Mouse (Mus musculus): ENCODE measurements around the gene Ss18l1. TPM values are rescaled to one million over a fixed set of nuclear protein-coding genes. Genes with fewer than 3 reads are reported as not detected.

Ss18l1 gene
- total and polyA plus RNA-seq, 3 experiments, result 2.0 to 3.0 (median 2.1) TPM

GRCm38 (mm10) chr2:180085926-180086636 lies 43.8 kb downstream of the Ss18l1 start:
- no peak overlapping the region for H3K27ac ChIP-seq (ENCODE audit: insufficient read depth, low read depth)
- peaks cover 4% of the 10 kb centered on the region for H3K9me3 ChIP-seq (replicated peaks; ENCODE audit: low read length)
- in situ Hi-C loops (cut with MboI; ENCODE audit: low pct_ligation_motif_present, low pct_unique_long_range_greater_than_20kb, low sequenced_read_pairs), result no loop called here
- no peak overlapping the region for H3K9ac ChIP-seq (ENCODE audit: insufficient read depth, low read depth)
- no peak overlapping the region for H3K4me3 ChIP-seq (replicated peaks in 1 of 3; ENCODE audit: low read depth in 2 of 3, low read length in 2 of 3, poor library complexity in 1 of 3)
- peaks cover 42 to 59% of the 10 kb centered on the region in 2 experiments for H3K36me3 ChIP-seq (replicated peaks in 1 of 2; ENCODE audit: control insufficient read depth in 1 of 2, insufficient read depth in 1 of 2, low read length in 1 of 2)
- H3K4me2 ChIP-seq (ENCODE audit: insufficient read depth, low read depth, poor library complexity, severe bottlenecking), result no peak overlapping the region
- peaks cover 5 to 40% of the 10 kb centered on the region in 2 experiments for H3K4me1 ChIP-seq (ENCODE audit: control insufficient read depth in 1 of 2, insufficient read depth in 2 of 2)
- H3K27me3 ChIP-seq (replicated peaks), result peaks cover 8% of the 10 kb centered on the region
- no peaks in the 10 kb centered on the region for H3K79me2 ChIP-seq (replicated peaks; ENCODE audit: control insufficient read depth, extremely low read depth, insufficient read depth, poor library complexity, severe bottlenecking)
- no peak for DNase-seq (ENCODE audit: extremely low read depth)
- dilution Hi-C loops (cut with MboI; ENCODE audit: extremely low pct_ligation_motif_present, extremely low pct_unique_long_range_greater_than_20kb, low sequenced_read_pairs), result no loop called here
- TF ChIP-seq GABPA (IDR thresholded peaks at IDR 0.05; ENCODE audit: insufficient replicate concordance, low read depth, low read length), result no peak
- TF ChIP-seq ZKSCAN1 (IDR thresholded peaks at IDR 0.05; ENCODE audit: borderline replicate concordance, low read depth, low read length), result no peak
- no peak for TF ChIP-seq ZMIZ1 (IDR thresholded peaks at IDR 0.05; ENCODE audit: low read depth, low read length)
- no peak for TF ChIP-seq ETS1 (conservative IDR thresholded peaks at IDR 0.05; ENCODE audit: low read depth, low read length)
- no peak for TF ChIP-seq SMC3 (IDR thresholded peaks at IDR 0.05; ENCODE audit: low read depth, low read length)
- no peak for TF ChIP-seq ZC3H11A (IDR thresholded peaks at IDR 0.05; ENCODE audit: low read depth, low read length)
- no peak for TF ChIP-seq E2F4 (IDR thresholded peaks at IDR 0.05; ENCODE audit: insufficient replicate concordance, low read depth, low read length)
- TF ChIP-seq EP300 (IDR thresholded peaks at IDR 0.05; ENCODE audit: low read length), result no peak
- TF ChIP-seq MYC (IDR thresholded peaks at IDR 0.05; ENCODE audit: low read depth, low read length), result no peak

GRCm38 (mm10) chr2:180086637-180087027 lies 44.3 kb downstream of the Ss18l1 start:
- in situ Hi-C loops (cut with MboI; ENCODE audit: low pct_ligation_motif_present, low pct_unique_long_range_greater_than_20kb, low sequenced_read_pairs) (no loop called here), dilution Hi-C loops (cut with MboI; ENCODE audit: extremely low pct_ligation_motif_present, extremely low pct_unique_long_range_greater_than_20kb, low sequenced_read_pairs) (no loop called here)
- TF ChIP-seq USF2 (conservative IDR thresholded peaks at IDR 0.05; ENCODE audit: low read depth, low read length) (no peak), POLR2A (IDR thresholded peaks at IDR 0.05; ENCODE audit: low read depth, low read length) (no peak), MXI1 (IDR thresholded peaks at IDR 0.05; ENCODE audit: low read depth, low read length) (no peak), MAX (IDR thresholded peaks at IDR 0.05; ENCODE audit: low read length) (no peak), ZC3H11A (IDR thresholded peaks at IDR 0.05; ENCODE audit: low read depth, low read length) (no peak), ZKSCAN1 (IDR thresholded peaks at IDR 0.05; ENCODE audit: borderline replicate concordance, low read depth, low read length) (no peak), MEF2A (IDR thresholded peaks at IDR 0.05; ENCODE audit: borderline replicate concordance, low read depth, low read length) (no peak)
- H3K4me1 ChIP-seq (ENCODE audit: control insufficient read depth in 1 of 2, insufficient read depth in 2 of 2), result peaks cover 5 to 34% of the 10 kb centered on the region in 2 experiments
- no peak for DNase-seq (ENCODE audit: extremely low read depth)
- H3K9me3 ChIP-seq (replicated peaks; ENCODE audit: low read length), result peaks cover 4% of the 10 kb centered on the region
- peaks cover 39 to 53% of the 10 kb centered on the region in 2 experiments for H3K36me3 ChIP-seq (replicated peaks in 1 of 2; ENCODE audit: control insufficient read depth in 1 of 2, insufficient read depth in 1 of 2, low read length in 1 of 2)
- no peak overlapping the region for H3K4me2 ChIP-seq (ENCODE audit: insufficient read depth, low read depth, poor library complexity, severe bottlenecking)
- no peak overlapping the region for H3K9ac ChIP-seq (ENCODE audit: insufficient read depth, low read depth)
- H3K4me3 ChIP-seq (replicated peaks in 1 of 3; ENCODE audit: low read depth in 2 of 3, low read length in 2 of 3, poor library complexity in 1 of 3), result no peak overlapping the region
- H3K27ac ChIP-seq (ENCODE audit: insufficient read depth, low read depth), result no peak overlapping the region
- H3K79me2 ChIP-seq (replicated peaks; ENCODE audit: control insufficient read depth, extremely low read depth, insufficient read depth, poor library complexity, severe bottlenecking), result no peaks in the 10 kb centered on the region
- H3K27me3 ChIP-seq (replicated peaks), result peaks cover 8% of the 10 kb centered on the region
